Mouse (Mus musculus) limb, embryonic 15.5 days (tissue): Measurements from ENCODE around the gene Wdr34. TPM values are rescaled to one million over a fixed set of nuclear protein-coding genes. Genes with fewer than 3 reads are reported as not detected.

Experiments used
- ATAC-seq: fragments of 200-750 bp; cut with Nextera tagmentation; 2 replicates; pipeline ENCODE4 v1.8.0; 2017; ENCODE audit warnings: low read depth, moderate TSS enrichment; ENCODE audit not compliant: insufficient number of reproducible peaks, low FRiP score, low TSS enrichment
- H3K27ac ChIP-seq: fragments of 300-500 bp; sonication (generic); 2 replicates; pipeline ENCODE4 v1.5.1; 2015; ENCODE audit warnings: moderate library complexity, mild to moderate bottlenecking, inconsistent platforms
- H3K27me3 ChIP-seq: fragments of 300-500 bp; sonication (generic); 2 replicates; pipeline ENCODE4 v1.6.1; 2015; ENCODE audit warnings: inconsistent platforms
- H3K36me3 ChIP-seq: fragments of 300-500 bp; sonication (generic); 2 replicates; pipeline ENCODE4 v1.6.1; 2015; ENCODE audit warnings: inconsistent platforms
- H3K4me1 ChIP-seq: fragments of 300-500 bp; sonication (generic); 2 replicates; pipeline ENCODE4 v1.6.1; 2015; ENCODE audit warnings: inconsistent platforms
- H3K4me2 ChIP-seq: fragments of 300-500 bp; sonication (generic); 2 replicates; pipeline ENCODE4 v1.6.1; 2015; ENCODE audit warnings: mild to moderate bottlenecking, inconsistent platforms
- H3K4me3 ChIP-seq: fragments of 300-500 bp; sonication (generic); 2 replicates; pipeline ENCODE4 v1.5.1; 2015; ENCODE audit warnings: mild to moderate bottlenecking, inconsistent platforms
- H3K9ac ChIP-seq: fragments of 300-500 bp; sonication (generic); 2 replicates; pipeline ENCODE4 v1.6.1; 2015; ENCODE audit warnings: inconsistent platforms
- H3K9me3 ChIP-seq: fragments of 300-500 bp; sonication (generic); 2 replicates; pipeline ENCODE4 v1.6.1; 2016; ENCODE audit warnings: inconsistent platforms
- WGBS: fragments of 180-500 bp; shearing (Covaris S2); methylation state at CpG from one replicate; pipeline ENCODE4 v1.1.7; 2015; 5-methylcytosine and 5-hydroxymethylcytosine counted together
- polyA plus RNA-seq: library from polyadenylated mRNA; unstranded; fragments of >200 nt; fragmentation: Nextera tagmentation; extraction: Ambion mirVana; gene quantifications from 2 replicates; pipeline ENCODE4 v1.2.1, GENCODE M21; 2015

Wdr34 gene
- polyA plus RNA-seq, 1 experiment from 2014 or later = 37.0 TPM

- H3K36me3 ChIP-seq = peaks cover 10% of the 10 kb centered on the region
- peaks cover 11% of the 10 kb centered on the region; the same call in 1 of the 2 replicates for H3K4me1 ChIP-seq
- no peak overlapping the region for H3K9ac ChIP-seq
- no peaks in the 10 kb centered on the region for H3K9me3 ChIP-seq
- H3K27ac ChIP-seq = no peak overlapping the region
- no peak for ATAC-seq
- H3K4me2 ChIP-seq = no peak overlapping the region
- H3K4me3 ChIP-seq = no peak overlapping the region
- no peaks in the 10 kb centered on the region for H3K27me3 ChIP-seq
- WGBS = 95% methylated on average over 6 of the region's 6 CpGs
Measured at GRCm38 (mm10) chr2:30047127-30047526, 1.6 kb downstream of the Wdr34 start.

- H3K9ac ChIP-seq = no peak overlapping the region
- H3K27me3 ChIP-seq = no peaks in the 10 kb centered on the region
- H3K27ac ChIP-seq = no peak overlapping the region
- H3K4me2 ChIP-seq = no peak overlapping the region
- H3K4me3 ChIP-seq = no peak overlapping the region
- no peak for ATAC-seq
- peaks cover 10% of the 10 kb centered on the region for H3K36me3 ChIP-seq
- H3K9me3 ChIP-seq = no peaks in the 10 kb centered on the region
- whole genome bisulfite sequencing = 89% methylated on average over 5 of the region's 5 CpGs
- peaks cover 11% of the 10 kb centered on the region; the same call in 1 of the 2 replicates for H3K4me1 ChIP-seq
Measured at GRCm38 (mm10) chr2:30044550-30044949, 4.1 kb downstream of the Wdr34 start.

- Histone ChIP-seq H3K4me1 (peaks cover 6% of the 10 kb centered on the region; the same call in 1 of the 2 replicates), H3K36me3 (peaks cover 22% of the 10 kb centered on the region), H3K27me3 (no peaks in the 10 kb centered on the region), H3K4me2 (no peak overlapping the region), H3K27ac (no peak overlapping the region), H3K4me3 (no peak overlapping the region), H3K9me3 (no peaks in the 10 kb centered on the region), H3K9ac (no peak overlapping the region)
- no peak for ATAC-seq
- WGBS = 9% methylated on average over 4 of the region's 4 CpGs
Measured at GRCm38 (mm10) chr2:30042445-30042844, 6.2 kb downstream of the Wdr34 start.

GRCm38 (mm10) chr2:30039687-30040086, 9.0 kb downstream of the Wdr34 start:
- Histone ChIP-seq H3K9ac (no peak overlapping the region), H3K36me3 (peaks cover 32% of the 10 kb centered on the region), H3K27me3 (no peaks in the 10 kb centered on the region), H3K4me3 (no peak overlapping the region), H3K9me3 (no peaks in the 10 kb centered on the region), H3K4me1 (peaks cover 6% of the 10 kb centered on the region; the same call in 1 of the 2 replicates), H3K27ac (no peak overlapping the region), H3K4me2 (no peak overlapping the region)
- no peak for ATAC-seq

- WGBS = 90% methylated on average over 10 of the region's 10 CpGs
- Histone ChIP-seq H3K27ac (no peak overlapping the region), H3K4me3 (no peak overlapping the region), H3K4me2 (no peak overlapping the region), H3K36me3 (peaks cover 31% of the 10 kb centered on the region), H3K4me1 (peaks cover 6% of the 10 kb centered on the region; the same call in 1 of the 2 replicates), H3K27me3 (no peaks in the 10 kb centered on the region), H3K9me3 (no peaks in the 10 kb centered on the region), H3K9ac (no peak overlapping the region)
- no peak for ATAC-seq
Measured at GRCm38 (mm10) chr2:30038370-30038769, 10.3 kb downstream of the Wdr34 start.

GRCm38 (mm10) chr2:30037762-30038161, 10.9 kb downstream of the Wdr34 start:
- 75% methylated on average over 2 of the region's 2 CpGs for WGBS
- Histone ChIP-seq H3K9me3 (no peaks in the 10 kb centered on the region), H3K27ac (no peak overlapping the region), H3K27me3 (no peaks in the 10 kb centered on the region), H3K4me2 (no peak overlapping the region), H3K9ac (no peak overlapping the region), H3K4me3 (no peak overlapping the region), H3K36me3 (peaks cover 35% of the 10 kb centered on the region), H3K4me1 (peaks cover 6% of the 10 kb centered on the region; the same call in 1 of the 2 replicates)
- ATAC-seq = no peak

GRCm38 (mm10) chr2:30032957-30033356, 15.7 kb downstream of the Wdr34 start:
- Histone ChIP-seq H3K9me3 (no peaks in the 10 kb centered on the region), H3K4me2 (no peak overlapping the region), H3K4me3 (no peak overlapping the region), H3K27ac (no peak overlapping the region), H3K27me3 (no peaks in the 10 kb centered on the region), H3K36me3 (peaks cover 76% of the 10 kb centered on the region), H3K4me1 (no peaks in the 10 kb centered on the region), H3K9ac (no peak overlapping the region)
- no peak for ATAC-seq
- WGBS = 76% methylated on average over 6 of the region's 6 CpGs

GRCm38 (mm10) chr2:30032244-30032846, 16.3 kb downstream of the Wdr34 start:
- peaks cover 76% of the 10 kb centered on the region for H3K36me3 ChIP-seq
- no peak for ATAC-seq
- H3K4me3 ChIP-seq = no peak overlapping the region
- WGBS = 59% methylated on average over 11 of the region's 11 CpGs
- H3K4me1 ChIP-seq = no peaks in the 10 kb centered on the region
- no peak overlapping the region for H3K4me2 ChIP-seq
- H3K27me3 ChIP-seq = no peaks in the 10 kb centered on the region
- no peak overlapping the region for H3K9ac ChIP-seq
- no peak overlapping the region for H3K27ac ChIP-seq
- no peaks in the 10 kb centered on the region for H3K9me3 ChIP-seq

GRCm38 (mm10) chr2:30026997-30027396, 21.7 kb downstream of the Wdr34 start:
- Histone ChIP-seq H3K36me3 (peaks cover 100% of the 10 kb centered on the region), H3K27me3 (no peaks in the 10 kb centered on the region), H3K4me2 (no peak overlapping the region), H3K4me3 (no peak overlapping the region), H3K4me1 (no peaks in the 10 kb centered on the region), H3K9ac (no peak overlapping the region), H3K27ac (no peak overlapping the region), H3K9me3 (no peaks in the 10 kb centered on the region)
- 81% methylated on average over 5 of the region's 5 CpGs for WGBS
- no peak for ATAC-seq

GRCm38 (mm10) chr2:30025454-30025853, 23.2 kb downstream of the Wdr34 start:
- no peaks in the 10 kb centered on the region for H3K9me3 ChIP-seq
- H3K4me2 ChIP-seq = no peak overlapping the region
- ATAC-seq = no peak
- no peaks in the 10 kb centered on the region for H3K27me3 ChIP-seq
- no peak overlapping the region for H3K4me3 ChIP-seq
- 88% methylated on average over 4 of the region's 4 CpGs for WGBS
- no peaks in the 10 kb centered on the region for H3K4me1 ChIP-seq
- no peak overlapping the region for H3K27ac ChIP-seq
- peaks cover 99% of the 10 kb centered on the region for H3K36me3 ChIP-seq
- no peak overlapping the region for H3K9ac ChIP-seq

GRCm38 (mm10) chr2:30014326-30014966, 34.2 kb downstream of the Wdr34 start:
- H3K27me3 ChIP-seq = no peaks in the 10 kb centered on the region
- H3K27ac ChIP-seq = no peak overlapping the region

GRCm38 (mm10) chr2:30010840-30011281, 37.8 kb downstream of the Wdr34 start:
- no peaks in the 10 kb centered on the region for H3K27me3 ChIP-seq
- H3K4me3 ChIP-seq = no peak overlapping the region
- no peak for ATAC-seq
- WGBS = 84% methylated on average over 8 of the region's 8 CpGs
- no peak overlapping the region for H3K4me2 ChIP-seq
- no peaks in the 10 kb centered on the region for H3K4me1 ChIP-seq
- H3K27ac ChIP-seq = no peak overlapping the region
- peaks cover 97% of the 10 kb centered on the region for H3K36me3 ChIP-seq
- H3K9me3 ChIP-seq = no peaks in the 10 kb centered on the region
- H3K9ac ChIP-seq = no peak overlapping the region

More at GRCm38 (mm10) chr2:30014326-30014966, 34.2 kb downstream of the Wdr34 start:
- H3K4me1 ChIP-seq = no peaks in the 10 kb centered on the region
- 75% methylated on average over 11 of the region's 11 CpGs for WGBS
- H3K9ac ChIP-seq = no peak overlapping the region
- ATAC-seq = no peak
- H3K4me2 ChIP-seq = no peak overlapping the region
- H3K4me3 ChIP-seq = no peak overlapping the region
- H3K36me3 ChIP-seq = peaks cover 97% of the 10 kb centered on the region
- H3K9me3 ChIP-seq = no peaks in the 10 kb centered on the region
